Mouse (Mus musculus) heart, embryonic 12.5 days (tissue): Measurements from ENCODE around the gene Cox8a. TPM values are rescaled to one million over a fixed set of nuclear protein-coding genes. Genes with fewer than 3 reads are reported as not detected.

Source experiments
- ATAC-seq: fragments of 200-750 bp; cut with Nextera tagmentation; 2 replicates; pipeline ENCODE4 v1.8.0; 2017; ENCODE audit warnings: moderate TSS enrichment, moderate library complexity; ENCODE audit not compliant: insufficient number of reproducible peaks, low FRiP score
- H3K27ac ChIP-seq: fragments of 300-500 bp; sonication (generic); 2 replicates; pipeline ENCODE4 v1.5.1; 2016; ENCODE audit warnings: mild to moderate bottlenecking, moderate library complexity; ENCODE audit not compliant: poor library complexity, severe bottlenecking
- H3K27me3 ChIP-seq: fragments of 300-500 bp; sonication (generic); replicated peaks from 2 replicates; pipeline ENCODE4 v1.6.1; 2016; ENCODE audit warnings: mild to moderate bottlenecking, moderate library complexity
- H3K36me3 ChIP-seq: fragments of 300-500 bp; sonication (generic); 2 replicates; pipeline ENCODE4 v1.6.1; 2016; ENCODE audit warnings: mild to moderate bottlenecking, moderate library complexity
- H3K4me1 ChIP-seq: fragments of 300-500 bp; sonication (generic); replicated peaks from 2 replicates; pipeline ENCODE4 v1.6.1; 2016; ENCODE audit warnings: mild to moderate bottlenecking
- H3K4me2 ChIP-seq: fragments of 300-500 bp; sonication (generic); 2 replicates; pipeline ENCODE4 v1.6.1; 2016; ENCODE audit warnings: mild to moderate bottlenecking, moderate library complexity
- H3K4me3 ChIP-seq: fragments of 300-500 bp; sonication (generic); 2 replicates; pipeline ENCODE4 v1.5.1; 2016; ENCODE audit warnings: mild to moderate bottlenecking
- H3K9ac ChIP-seq: fragments of 300-500 bp; sonication (generic); 2 replicates; pipeline ENCODE4 v1.6.1; 2016; ENCODE audit warnings: mild to moderate bottlenecking, moderate library complexity
- H3K9me3 ChIP-seq: fragments of 300-500 bp; sonication (generic); replicated peaks from 2 replicates; pipeline ENCODE4 v1.6.1; 2016; ENCODE audit warnings: mild to moderate bottlenecking, moderate library complexity
- WGBS: fragments of 180-500 bp; shearing (Covaris S2); methylation state at CpG from one replicate; pipeline ENCODE4 v1.1.7; 2016; 5-methylcytosine and 5-hydroxymethylcytosine counted together
- polyA plus RNA-seq: library from polyadenylated mRNA; unstranded; fragments of >200 nt; fragmentation: Nextera tagmentation; extraction: Ambion mirVana; gene quantifications from 2 replicates; pipeline ENCODE4 v1.2.1, GENCODE M21; 2016

Gene Cox8a
- polyA plus RNA-seq, 1 experiment from 2014 or later: 2,138 TPM

DNA sequence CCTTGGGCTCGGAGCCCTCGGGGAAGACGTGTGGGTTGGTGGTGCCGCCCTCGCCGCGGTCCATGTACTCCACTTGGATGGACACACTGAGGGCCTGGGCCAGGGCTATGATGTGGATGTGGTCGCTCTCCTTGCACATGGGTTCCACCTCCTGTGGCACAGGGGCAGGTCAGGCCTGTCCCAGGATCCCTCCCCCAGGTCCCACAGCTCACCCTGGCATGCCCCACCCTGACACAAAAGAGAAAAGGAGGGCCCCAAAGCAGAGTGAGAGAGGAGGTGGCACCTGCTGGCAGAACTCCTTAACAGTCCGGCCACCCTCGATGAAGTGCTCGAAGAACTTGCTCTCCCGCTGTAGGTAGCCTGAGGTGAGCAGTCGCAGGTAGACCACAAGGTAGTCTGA lies 18.3 kb downstream of the Cox8a start:
- H3K27me3 ChIP-seq: no peaks in the 10 kb centered on the region
- 90% methylated on average over 13 of the region's 13 CpGs for WGBS
- H3K9me3 ChIP-seq: no peaks in the 10 kb centered on the region
- H3K27ac ChIP-seq: no peak overlapping the region
- H3K4me2 ChIP-seq: no peak overlapping the region
- H3K4me3 ChIP-seq: no peak overlapping the region
- no peak for ATAC-seq
- no peak overlapping the region for H3K9ac ChIP-seq
- peaks cover 31% of the 10 kb centered on the region for H3K4me1 ChIP-seq
- H3K36me3 ChIP-seq: peaks cover 65% of the 10 kb centered on the region

DNA sequence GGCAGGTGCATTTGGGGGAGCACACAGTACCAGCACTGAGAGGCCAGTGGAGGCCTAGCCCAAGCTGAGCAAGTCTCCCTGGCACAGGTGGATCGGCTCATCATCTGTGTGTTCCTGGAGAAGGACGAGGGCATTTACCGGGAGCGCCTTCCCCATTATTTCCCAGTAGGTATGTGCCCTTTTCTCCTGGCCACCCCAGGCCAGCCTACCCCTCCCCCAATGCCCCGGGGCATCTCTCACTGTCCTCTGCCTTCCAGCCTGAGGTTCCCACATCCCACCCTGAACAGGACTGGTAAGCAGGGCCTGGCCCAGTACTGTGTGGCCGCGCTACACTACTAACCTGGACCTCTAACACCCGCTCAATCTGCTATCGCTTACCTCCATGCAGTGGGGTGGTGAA lies 20.0 kb downstream of the Cox8a start:
- Histone ChIP-seq H3K4me3 (no peak overlapping the region), H3K4me1 (peaks cover 23% of the 10 kb centered on the region), H3K27me3 (no peaks in the 10 kb centered on the region), H3K36me3 (peaks cover 49% of the 10 kb centered on the region), H3K9ac (no peak overlapping the region), H3K27ac (no peak overlapping the region), H3K9me3 (no peaks in the 10 kb centered on the region), H3K4me2 (no peak overlapping the region)
- peak; percentile 8; the same call in 1 of the 2 replicates for ATAC-seq
- WGBS: 85% methylated on average over 9 of the region's 9 CpGs

GRCm38 (mm10) chr19:7196741-7197270 lies 20.6 kb downstream of the Cox8a start:
- no peak overlapping the region for H3K27ac ChIP-seq
- H3K9ac ChIP-seq: peak overlapping the region; percentile 23; the same call in 1 of the 2 replicates

GRCm38 (mm10) chr19:7195900-7196728 lies 21.3 kb downstream of the Cox8a start:
- 13% methylated on average over 33 of the region's 33 CpGs for WGBS
- H3K4me1 ChIP-seq: peaks cover 19% of the 10 kb centered on the region
- H3K9ac ChIP-seq: peak overlapping the region; percentile 23
- peaks cover 10% of the 10 kb centered on the region for H3K27me3 ChIP-seq
- peak overlapping the region; percentile 53 for H3K4me2 ChIP-seq
- peak; percentile 13; the same call in 1 of the 2 replicates for ATAC-seq
- peaks cover 38% of the 10 kb centered on the region for H3K36me3 ChIP-seq
- no peak overlapping the region for H3K27ac ChIP-seq
- no peaks in the 10 kb centered on the region for H3K9me3 ChIP-seq
- H3K4me3 ChIP-seq: peak overlapping the region; percentile 16; the same call in 1 of the 2 replicates

More at GRCm38 (mm10) chr19:7196741-7197270, 20.6 kb downstream of the Cox8a start:
- Histone ChIP-seq H3K9me3 (no peaks in the 10 kb centered on the region), H3K27me3 (0 out of 2 replicates have a peak, but pooled peaks cover 3% of the 10 kb centered on the region), H3K4me2 (peak overlapping the region; percentile 53), H3K4me1 (peaks cover 19% of the 10 kb centered on the region), H3K36me3 (peaks cover 45% of the 10 kb centered on the region), H3K4me3 (no peak overlapping the region)
- ATAC-seq: peak; percentile 20; the same call in 1 of the 2 replicates
- 12% methylated on average over 17 of the region's 17 CpGs for WGBS

DNA sequence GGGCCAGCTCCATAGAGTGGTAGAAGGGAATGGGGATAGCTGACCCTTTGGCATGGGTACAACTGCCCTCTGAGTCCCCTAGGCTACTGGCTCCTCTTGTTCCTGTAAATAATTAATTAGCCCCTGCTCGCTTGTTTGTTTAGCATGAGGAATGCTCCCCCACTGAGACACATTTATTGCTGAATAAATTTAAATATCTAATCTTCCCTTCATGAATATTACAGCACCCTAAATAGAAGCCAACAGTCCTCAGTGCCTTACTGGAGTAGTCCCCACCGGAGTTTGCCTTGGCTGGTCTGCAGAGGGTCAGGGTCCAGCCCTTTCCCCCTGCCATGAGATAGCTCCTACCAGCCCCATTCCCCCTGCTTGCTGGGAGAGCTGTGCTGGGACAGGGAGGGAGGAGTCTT lies 24.9 kb downstream of the Cox8a start:
- Histone ChIP-seq H3K27me3 (peaks cover 28% of the 10 kb centered on the region), H3K4me1 (peaks cover 14% of the 10 kb centered on the region)

DNA sequence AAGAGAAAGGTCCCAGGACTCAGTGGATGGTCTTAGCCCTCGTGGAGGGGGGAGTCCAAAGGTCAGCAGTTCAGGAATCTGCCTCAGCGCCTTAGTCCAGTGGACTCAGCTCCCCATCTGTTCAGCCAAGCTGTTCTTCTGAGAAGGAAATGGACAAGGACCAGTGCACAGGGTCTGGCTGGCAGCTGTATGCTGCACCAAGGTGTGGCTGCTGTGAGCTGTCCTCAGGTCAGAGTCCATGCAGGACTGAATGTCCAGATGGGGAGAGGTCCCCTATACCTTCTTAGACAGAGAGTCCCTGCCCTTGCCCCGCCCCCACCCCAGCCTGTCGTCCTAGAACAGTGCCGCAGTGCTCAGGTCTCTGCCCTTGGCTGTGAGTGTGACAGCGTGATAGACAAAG lies 25.8 kb downstream of the Cox8a start:
- no peak for ATAC-seq
- H3K4me3 ChIP-seq: no peak overlapping the region
- peaks cover 36% of the 10 kb centered on the region for H3K27me3 ChIP-seq
- WGBS: 43% methylated on average over 6 of the region's 6 CpGs
- H3K4me2 ChIP-seq: no peak overlapping the region
- H3K4me1 ChIP-seq: peaks cover 6% of the 10 kb centered on the region
- no peaks in the 10 kb centered on the region for H3K9me3 ChIP-seq
- no peak overlapping the region for H3K27ac ChIP-seq
- H3K36me3 ChIP-seq: no peaks in the 10 kb centered on the region
- 0 out of 2 replicates have a peak overlapping the region, but pooled peaks have one; percentile 8 for H3K9ac ChIP-seq

More for the DNA sequence above, 24.9 kb downstream of the Cox8a start:
- H3K4me2 ChIP-seq: no peak overlapping the region
- H3K4me3 ChIP-seq: no peak overlapping the region
- WGBS: 58% methylated on average over 2 of the region's 2 CpGs
- no peak overlapping the region for H3K27ac ChIP-seq
- no peak overlapping the region for H3K9ac ChIP-seq
- peaks cover 4% of the 10 kb centered on the region for H3K36me3 ChIP-seq
- ATAC-seq: no peak
- no peaks in the 10 kb centered on the region for H3K9me3 ChIP-seq

DNA sequence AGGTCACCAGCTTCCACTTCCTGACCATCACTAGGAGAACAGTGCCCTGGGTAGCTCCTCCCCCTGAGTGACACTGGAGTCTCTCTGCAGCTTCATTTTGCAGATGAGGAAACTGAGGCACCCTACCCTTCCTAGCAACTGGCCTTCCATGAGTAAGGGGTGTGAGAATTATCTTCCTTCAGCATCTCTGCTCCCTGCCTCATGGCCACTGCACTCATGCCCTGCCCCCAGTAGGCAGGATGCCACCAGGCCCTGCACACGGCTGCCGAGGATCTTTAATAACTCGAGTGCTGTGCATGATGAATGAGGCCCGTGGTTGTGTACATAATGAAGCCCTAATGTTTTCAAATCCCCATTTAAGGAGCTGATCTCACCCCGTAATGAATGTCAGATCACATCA lies 26.4 kb downstream of the Cox8a start:
- Histone ChIP-seq H3K27ac (no peak overlapping the region), H3K9ac (no peak overlapping the region), H3K4me3 (no peak overlapping the region), H3K36me3 (no peaks in the 10 kb centered on the region), H3K4me1 (peaks cover 5% of the 10 kb centered on the region), H3K4me2 (no peak overlapping the region), H3K9me3 (no peaks in the 10 kb centered on the region), H3K27me3 (peaks cover 42% of the 10 kb centered on the region)
- ATAC-seq: no peak
- WGBS: 75% methylated on average over 5 of the region's 5 CpGs

GRCm38 (mm10) chr19:7189026-7189425 lies 28.4 kb downstream of the Cox8a start:
- Histone ChIP-seq H3K4me2 (no peak overlapping the region), H3K4me1 (peaks cover 8% of the 10 kb centered on the region), H3K36me3 (no peaks in the 10 kb centered on the region), H3K9ac (no peak overlapping the region), H3K4me3 (no peak overlapping the region), H3K9me3 (no peaks in the 10 kb centered on the region), H3K27me3 (peaks cover 59% of the 10 kb centered on the region), H3K27ac (no peak overlapping the region)
- WGBS: 57% methylated on average over 4 of the region's 4 CpGs
- ATAC-seq: no peak

GRCm38 (mm10) chr19:7187157-7187556 lies 30.3 kb downstream of the Cox8a start:
- no peak for ATAC-seq
- H3K4me1 ChIP-seq: peaks cover 16% of the 10 kb centered on the region
- H3K4me3 ChIP-seq: no peak overlapping the region
- no peak overlapping the region for H3K4me2 ChIP-seq
- peak overlapping the region; percentile 5; the same call in 1 of the 2 replicates for H3K9ac ChIP-seq
- WGBS: 64% methylated on average over 5 of the region's 5 CpGs
- H3K36me3 ChIP-seq: no peaks in the 10 kb centered on the region
- no peaks in the 10 kb centered on the region for H3K9me3 ChIP-seq
- no peak overlapping the region for H3K27ac ChIP-seq
- peaks cover 75% of the 10 kb centered on the region for H3K27me3 ChIP-seq

DNA sequence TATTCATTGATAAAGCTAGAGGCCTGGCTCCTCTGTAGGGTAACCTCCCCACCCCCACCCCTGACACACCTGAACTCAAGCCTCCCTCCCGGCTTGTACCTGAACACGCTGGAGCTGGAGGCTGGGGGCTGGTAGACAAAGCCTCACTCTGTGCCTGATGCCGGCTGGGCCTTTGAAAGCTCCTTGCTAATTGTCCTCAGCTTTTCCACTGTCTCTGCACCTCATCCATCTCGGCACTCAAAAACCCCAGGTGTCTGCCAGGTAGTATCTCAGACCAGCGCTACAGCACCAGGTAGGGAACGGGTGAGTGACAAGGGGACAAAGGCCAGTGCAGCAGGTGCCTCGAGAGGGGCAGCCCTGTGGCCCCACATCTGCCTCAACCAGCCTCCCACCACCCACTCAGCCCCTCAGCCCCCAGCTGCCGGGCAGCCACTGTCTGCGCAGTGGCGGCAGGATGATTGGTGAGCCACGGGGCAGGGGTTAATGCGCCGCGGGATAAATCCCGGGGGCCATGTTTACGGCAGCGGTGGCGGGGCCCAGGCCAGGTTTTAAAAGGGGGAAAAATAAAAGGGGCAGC lies 31.6 kb downstream of the Cox8a start:
- 12% methylated on average over 18 of the region's 18 CpGs for WGBS
- 0 out of 2 replicates have a peak overlapping the region, but pooled peaks have one; percentile 28 for H3K9ac ChIP-seq
- no peak overlapping the region for H3K27ac ChIP-seq
- no peak overlapping the region for H3K4me2 ChIP-seq
- no peak overlapping the region for H3K4me3 ChIP-seq
- peaks cover 20% of the 10 kb centered on the region for H3K4me1 ChIP-seq
- no peak for ATAC-seq
- H3K27me3 ChIP-seq: peaks cover 75% of the 10 kb centered on the region
- H3K36me3 ChIP-seq: no peaks in the 10 kb centered on the region
- H3K9me3 ChIP-seq: no peaks in the 10 kb centered on the region

DNA sequence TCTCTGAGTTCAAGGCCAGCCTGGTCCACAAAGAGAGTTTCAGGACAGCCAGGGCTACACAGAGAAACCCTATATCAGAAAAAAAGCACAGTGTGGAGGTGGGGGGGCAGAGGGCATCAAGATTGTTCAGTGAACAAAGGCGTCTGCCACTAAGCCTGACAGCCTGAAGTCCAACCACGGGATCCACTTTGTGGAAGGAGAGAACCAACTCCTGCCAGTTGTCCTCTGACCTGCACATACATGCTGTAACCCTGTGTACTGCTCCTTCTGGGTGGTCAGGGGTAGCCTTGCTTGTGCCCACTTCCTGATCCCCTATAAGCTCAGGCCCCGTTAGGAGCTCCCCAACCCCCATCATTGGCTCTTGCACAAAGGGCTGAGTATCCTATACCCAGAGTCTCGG lies 32.4 kb downstream of the Cox8a start:
- Histone ChIP-seq H3K9ac (no peak overlapping the region), H3K4me1 (peaks cover 20% of the 10 kb centered on the region), H3K9me3 (no peaks in the 10 kb centered on the region), H3K27ac (no peak overlapping the region), H3K4me3 (no peak overlapping the region), H3K27me3 (peaks cover 82% of the 10 kb centered on the region), H3K4me2 (no peak overlapping the region), H3K36me3 (no peaks in the 10 kb centered on the region)
- no peak for ATAC-seq
- 49% methylated on average over 4 of the region's 4 CpGs for WGBS
